Mouse (Mus musculus) right cerebral cortex, adult 18-20 months (tissue): ENCODE results near the gene Map7d1.

ENCODE experiments used
- DNase-seq: peaks from one replicate; pipeline ENCODE4 v3.0.0; 2022; ENCODE audit warnings: mixed read lengths

Map7d1 gene

GRCm38 (mm10) chr4:126262119-126262807 lies 6.1 kb upstream of the Map7d1 start, which contains the start of gene Trappc3:
Gene Trappc3, plus strand, starts transcription at chr4:126262325.
- DNase-seq, result peak; percentile 100

GRCm38 (mm10) chr4:126261675-126262074 lies 5.5 kb upstream of the Map7d1 start:
- no peak for DNase-seq

DNA sequence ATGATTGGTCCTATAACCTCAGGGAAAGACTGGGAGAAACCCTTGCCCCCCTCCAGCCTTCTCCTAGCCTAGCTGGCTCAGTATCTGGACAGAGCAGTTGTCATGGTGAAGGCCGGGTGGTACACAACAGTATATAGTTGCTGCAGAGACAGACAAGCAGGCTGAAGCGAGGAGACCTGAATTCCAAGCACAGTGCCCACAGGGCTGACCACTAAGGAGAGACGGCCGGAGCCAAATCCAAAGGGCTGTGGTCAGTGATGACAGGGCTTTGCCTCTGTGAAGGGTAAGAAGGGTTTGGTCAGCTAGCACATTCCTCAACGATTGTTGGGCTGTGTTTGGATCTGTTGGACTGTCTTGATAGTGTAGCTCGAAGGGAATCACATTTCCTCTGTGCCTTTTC lies 5.1 kb upstream of the Map7d1 start:
- no peak for DNase-seq

- peak; percentile 56 for DNase-seq
Measured at GRCm38 (mm10) chr4:126260520-126261201, 4.5 kb upstream of the Map7d1 start.

DNA sequence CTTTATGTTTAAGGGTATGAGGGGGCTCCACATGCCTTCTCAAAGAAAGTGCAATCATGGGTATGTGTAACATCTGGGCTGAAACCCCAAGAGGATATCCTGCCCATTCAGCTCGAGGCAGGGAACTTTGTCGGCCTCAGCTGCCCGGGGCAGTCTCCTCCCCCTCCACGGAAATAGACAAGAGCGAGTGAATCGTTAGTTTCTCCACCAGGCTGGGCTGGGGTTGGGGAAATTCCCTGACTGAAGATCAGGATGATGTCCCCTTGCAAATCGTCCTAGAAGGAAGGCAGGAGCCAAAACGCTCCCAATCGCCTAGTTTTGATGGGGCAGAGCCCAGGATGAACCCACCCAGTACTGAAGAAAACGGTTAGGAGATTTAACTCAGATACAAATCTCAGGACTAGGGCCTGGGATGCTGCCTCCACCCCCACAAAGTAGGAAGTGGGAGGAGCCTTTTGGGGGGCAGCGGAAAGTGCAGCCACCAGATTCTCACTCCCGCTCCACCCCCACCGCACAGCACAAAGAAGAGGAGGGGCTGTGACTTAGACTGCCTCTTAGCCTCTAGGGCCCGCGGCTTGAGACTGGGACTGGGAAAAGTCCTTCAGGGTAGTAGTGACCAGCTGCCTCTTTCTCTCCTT lies 3.5 kb upstream of the Map7d1 start:
- DNase-seq, result no peak

- DNase-seq, result no peak
Measured at GRCm38 (mm10) chr4:126259063-126259462, 2.9 kb upstream of the Map7d1 start.

DNA sequence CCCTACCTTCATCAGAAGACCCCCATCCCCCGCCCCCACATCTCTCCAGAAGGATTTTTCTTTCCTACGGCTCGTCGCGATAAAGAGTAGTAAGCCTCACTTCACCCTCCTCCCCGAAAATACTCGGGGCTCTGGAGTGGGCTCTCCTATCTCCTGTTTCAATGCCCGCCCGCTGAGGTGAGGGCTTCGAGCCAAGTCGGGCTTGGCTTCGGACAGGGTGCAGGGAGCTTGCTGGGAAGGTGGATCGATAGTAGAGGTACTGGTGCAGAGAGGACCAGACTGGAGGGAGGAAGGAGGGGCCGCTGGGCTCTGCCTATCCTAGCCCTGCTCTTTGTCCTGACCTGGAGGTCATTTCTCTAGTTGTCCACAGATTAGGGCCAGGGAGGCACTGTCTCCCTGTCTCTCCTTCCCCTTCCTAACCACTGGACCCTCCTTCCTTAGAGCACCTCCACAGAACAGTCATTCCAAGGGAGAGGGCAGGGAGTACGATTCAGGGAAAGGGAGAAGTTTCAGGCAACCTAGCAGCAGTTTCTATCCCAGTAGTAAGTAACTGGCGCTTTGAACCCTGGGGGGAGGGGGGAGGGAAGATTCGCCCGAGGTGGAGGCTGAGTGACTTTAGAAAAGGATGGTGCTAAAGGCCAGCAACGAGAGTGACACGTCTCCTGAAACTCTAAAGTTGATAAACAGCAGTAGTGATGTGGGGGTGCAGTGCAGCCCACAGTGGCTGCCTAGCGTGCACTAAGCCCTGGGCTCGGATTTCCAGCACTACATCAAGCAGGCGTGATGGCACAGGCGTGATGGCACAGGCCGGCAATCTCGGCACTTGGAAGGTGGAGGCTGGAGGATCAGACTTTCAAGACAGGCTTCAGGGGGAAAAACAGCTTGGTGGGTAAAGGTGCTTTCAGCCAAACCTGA lies 1.1 kb upstream of the Map7d1 start:
- DNase-seq, result no peak

DNA sequence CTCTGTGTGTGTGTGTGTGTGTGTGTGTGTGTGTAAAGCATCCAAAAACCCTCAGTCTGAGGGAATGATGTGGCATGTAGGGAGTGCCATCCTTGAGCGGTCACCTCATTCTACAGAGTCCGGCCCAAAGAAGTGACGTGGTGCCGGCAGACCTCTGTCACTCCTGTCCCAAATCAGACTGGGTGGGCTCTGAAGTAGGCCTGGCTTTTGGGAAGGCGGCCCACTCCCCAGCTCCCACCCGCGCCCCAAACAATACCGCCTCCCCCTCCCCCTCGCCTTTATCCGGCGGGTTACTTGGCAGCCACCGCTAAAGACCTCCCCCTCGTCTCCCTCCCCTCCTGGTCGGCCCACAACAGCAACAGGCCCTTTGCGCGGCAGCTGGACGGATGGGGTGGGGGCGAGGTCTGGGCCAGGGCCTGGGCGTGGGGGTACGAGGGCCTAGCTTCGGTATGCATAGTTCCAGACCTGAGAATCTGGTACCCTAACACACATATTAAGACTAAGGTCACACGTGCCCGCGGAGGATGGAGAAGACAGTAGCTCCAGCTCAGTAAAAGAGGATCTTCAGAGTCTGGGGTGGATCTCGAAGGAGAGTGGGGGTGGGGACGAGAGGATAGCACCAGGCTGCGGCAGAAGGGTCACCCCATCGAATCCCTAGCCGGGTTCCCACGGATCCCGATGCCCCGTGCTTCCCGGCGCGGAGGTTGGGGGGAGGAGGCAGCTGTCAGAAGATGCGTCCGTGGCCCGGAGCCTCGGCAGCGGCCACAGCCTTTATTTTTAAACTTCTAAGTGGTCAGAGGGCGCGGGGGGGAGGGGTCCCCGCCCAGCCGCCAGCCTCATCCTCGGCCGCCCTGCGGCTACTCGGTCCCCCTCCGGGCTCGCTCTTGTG lies 786 bp downstream of the Map7d1 start:
- no peak for DNase-seq

GRCm38 (mm10) chr4:126254315-126255112 lies 1.6 kb downstream of the Map7d1 start:
- DNase-seq, result peak; percentile 80

DNA sequence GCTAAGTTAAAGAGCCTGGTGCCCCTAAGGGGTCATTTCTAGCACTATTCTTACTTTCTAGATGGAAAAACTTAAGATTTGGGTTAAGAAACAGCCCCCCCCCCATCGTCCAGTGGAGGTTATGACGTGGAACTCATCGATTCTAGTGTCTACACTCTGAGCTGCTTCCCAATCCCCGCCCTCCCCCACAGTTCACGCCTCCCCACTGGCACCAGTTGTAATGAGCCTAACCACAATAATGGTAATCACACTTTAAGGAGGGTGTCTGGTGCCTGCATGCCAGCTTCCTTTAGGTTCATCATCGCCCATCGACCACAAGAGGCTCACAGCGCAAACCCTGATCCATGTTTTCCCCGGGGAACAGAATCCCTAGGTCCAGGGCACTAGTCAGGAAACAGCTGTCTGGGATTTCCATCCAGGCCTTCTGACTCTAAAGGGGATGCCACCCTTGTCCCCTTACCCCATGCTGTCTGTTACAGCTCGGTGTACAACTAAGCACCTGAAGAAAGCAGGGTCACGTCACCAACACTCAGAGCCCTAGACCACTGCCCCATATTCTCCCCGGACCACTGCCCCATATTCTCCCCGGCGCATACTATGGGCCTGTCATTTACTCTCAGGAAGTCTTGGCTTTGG lies 2.4 kb downstream of the Map7d1 start:
- no peak for DNase-seq

GRCm38 (mm10) chr4:126252411-126253237 lies 3.5 kb downstream of the Map7d1 start:
- DNase-seq, result no peak

- DNase-seq, result no peak
Measured at GRCm38 (mm10) chr4:126251655-126252254, 4.4 kb downstream of the Map7d1 start.

DNA sequence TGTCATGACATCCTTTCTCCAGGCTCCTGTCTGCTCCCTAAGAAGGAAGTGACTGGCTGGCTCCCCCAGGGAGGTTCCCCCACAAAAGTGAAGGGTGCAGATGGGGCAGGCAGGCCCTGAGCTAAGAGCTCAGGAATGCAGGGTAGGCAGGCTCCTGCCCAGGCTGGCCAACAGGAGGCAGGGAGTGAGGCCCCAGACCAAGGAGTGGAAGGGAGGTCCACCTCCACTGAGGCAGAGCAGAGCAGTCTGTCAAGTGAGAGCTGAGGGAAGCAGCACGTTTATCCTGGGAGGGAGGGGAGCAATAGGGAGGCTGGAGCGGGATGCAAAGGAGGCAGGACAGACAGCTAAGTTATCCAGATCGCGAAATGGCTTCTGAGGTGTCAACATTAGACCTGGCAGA lies 5.5 kb downstream of the Map7d1 start:
- DNase-seq, result no peak

DNA sequence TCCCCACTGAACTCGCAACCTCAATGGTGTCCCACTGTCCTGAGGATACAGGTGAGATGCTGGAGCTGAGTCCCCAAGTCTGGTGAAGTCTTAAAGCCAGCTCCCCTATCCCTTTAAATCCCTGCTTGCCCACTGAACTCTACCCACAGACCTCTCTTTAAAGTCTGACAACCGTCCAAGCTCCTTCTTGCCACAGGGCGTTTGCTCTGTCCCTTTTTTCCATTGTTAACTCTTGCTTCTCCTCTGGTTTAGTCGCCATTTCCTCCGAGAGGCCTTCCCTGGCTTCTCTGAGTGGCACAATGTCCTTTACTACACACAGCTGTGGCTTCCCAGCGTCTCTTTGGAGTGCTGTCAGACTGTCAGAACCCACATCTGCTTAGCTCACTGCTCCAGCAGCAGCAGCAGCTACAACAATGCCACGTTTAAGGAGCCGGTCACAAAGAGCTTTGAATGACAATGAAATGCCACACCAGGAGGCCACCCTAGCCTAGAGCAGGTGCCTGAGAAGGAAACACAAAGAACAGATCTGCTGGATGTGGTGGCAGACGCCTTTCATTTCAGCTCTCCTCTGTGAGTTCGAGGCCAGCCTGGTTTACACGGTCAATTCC lies 7.8 kb downstream of the Map7d1 start:
- no peak for DNase-seq

DNA sequence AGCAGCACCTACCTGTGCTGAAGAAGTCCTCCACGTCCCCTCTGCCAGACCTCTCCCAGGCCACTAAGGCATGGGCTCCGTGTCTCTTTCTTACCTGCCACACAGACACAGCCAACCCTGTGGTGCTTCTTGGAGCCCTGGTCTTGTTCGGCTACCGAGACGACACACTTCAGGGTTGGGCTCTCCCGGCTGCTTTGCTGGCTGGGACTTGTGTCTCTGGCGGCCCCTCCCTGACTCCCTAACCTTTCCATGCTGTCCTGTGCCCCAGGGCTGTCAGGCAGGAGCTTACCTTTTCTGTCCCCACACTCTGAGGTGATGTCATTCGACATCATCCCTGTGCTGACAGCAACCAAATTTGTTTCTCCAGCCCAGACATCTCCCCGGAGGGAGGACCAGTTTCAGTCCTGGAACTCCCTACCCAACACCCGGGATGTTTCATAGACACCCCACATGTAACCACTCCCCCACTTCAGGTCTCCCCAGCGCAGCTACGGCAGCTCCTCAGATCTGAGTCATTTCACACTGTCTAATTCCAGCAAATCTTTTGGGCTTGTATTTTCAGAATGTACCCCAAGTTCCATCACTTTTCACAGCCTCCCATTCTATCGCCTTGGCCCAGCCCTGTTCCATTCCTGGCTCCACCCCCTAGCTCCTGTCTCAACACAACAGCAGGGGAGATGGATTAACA lies 9.8 kb downstream of the Map7d1 start:
- peak; percentile 85 for DNase-seq

DNA sequence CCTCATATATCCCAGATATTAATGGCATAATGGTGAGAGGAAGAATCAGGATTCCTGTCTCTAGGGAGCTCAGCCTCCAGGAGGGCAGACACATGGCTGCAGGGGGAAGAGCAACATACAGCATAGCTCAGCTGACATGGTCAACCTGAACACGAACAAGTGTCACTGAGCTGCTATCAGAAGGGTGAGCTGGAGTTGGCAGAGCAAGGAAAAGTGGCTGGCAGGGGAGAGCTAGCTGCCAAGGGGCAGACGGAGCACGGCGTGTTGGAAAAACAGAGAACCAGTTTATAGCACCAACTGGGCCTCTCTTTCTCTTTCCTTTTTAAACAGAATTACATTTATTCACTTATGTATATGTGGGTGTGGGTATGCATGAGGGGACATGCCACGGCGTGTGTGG lies 13.6 kb downstream of the Map7d1 start:
- no peak for DNase-seq

DNA sequence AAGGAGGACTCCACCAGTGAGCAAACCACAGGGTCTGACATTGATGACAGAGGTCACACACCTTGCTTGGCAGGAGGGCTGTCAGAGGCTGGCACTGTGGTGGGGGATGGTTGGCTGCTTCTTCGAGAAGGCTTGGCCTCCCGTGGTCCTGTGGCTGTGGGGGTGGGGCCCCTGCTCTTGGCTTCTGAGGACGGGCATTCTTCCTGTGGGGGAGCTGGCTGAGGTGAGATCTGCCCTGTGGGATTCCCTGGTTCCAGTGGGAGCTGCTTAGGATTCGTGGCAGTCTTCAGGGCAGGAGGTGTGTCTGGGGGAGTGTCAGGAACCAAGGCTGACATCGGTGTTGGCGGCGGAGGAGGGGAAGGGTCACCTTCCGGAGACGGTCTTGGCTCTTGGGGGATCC lies 14.2 kb downstream of the Map7d1 start:
- no peak for DNase-seq

DNA sequence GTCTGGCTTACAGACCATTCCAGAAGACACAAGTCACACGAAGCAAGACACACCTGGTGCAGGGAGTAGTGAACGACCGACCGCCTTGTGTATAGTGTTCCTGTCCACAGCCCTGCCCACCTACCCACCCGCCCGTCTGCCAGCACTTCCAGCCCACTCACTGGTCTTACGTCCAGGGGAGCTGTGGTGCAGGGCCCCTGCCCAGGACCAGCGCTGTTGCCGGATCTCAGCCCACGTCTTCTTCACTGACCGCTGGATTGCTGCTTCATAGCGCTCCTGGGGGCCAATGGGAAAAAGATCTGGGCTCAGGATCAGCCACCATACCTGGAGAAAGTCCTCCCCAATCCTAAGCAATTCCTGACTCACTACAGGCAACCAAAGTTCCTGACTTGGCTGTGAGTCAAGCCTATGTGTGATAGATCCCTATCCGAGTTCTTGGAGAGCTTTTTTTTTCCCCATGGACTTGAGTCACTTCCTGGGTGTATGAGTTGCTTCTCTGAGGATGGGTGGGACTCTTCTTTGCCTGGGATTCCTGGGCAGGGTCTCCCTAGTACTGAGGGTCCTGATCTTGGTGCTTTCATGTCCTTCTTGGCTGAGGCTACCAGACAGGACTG lies 16.2 kb downstream of the Map7d1 start:
- no peak for DNase-seq
